Mouse (Mus musculus) MN1 (cell line): ENCODE measurements around the gene Gm17482.

Experiments used
- DNase-seq: peaks from one replicate; pipeline ENCODE4 v3.0.0-alpha.2; 2016; ENCODE audit warnings: low spot score

Gm17482 gene

GRCm38 (mm10) chr6:115245500-115246058 lies 18.4 kb downstream of the Gm17482 start:
- DNase-seq = no peak

- no peak for DNase-seq
These were observed 24.4 kb downstream of the Gm17482 start for GRCm38 (mm10) chr6:115251531-115251985.

GRCm38 (mm10) chr6:115252099-115252873 lies 25.1 kb downstream of the Gm17482 start, which contains the start of gene Timp4:
Timp4 (minus strand) TSS chr6:115252205.
- DNase-seq = no peak

GRCm38 (mm10) chr6:115255171-115255570 lies 28.0 kb downstream of the Gm17482 start:
- DNase-seq = no peak

- no peak for DNase-seq
These were observed 33.4 kb downstream of the Gm17482 start for GRCm38 (mm10) chr6:115260507-115260906.

GRCm38 (mm10) chr6:115266791-115267190 lies 39.6 kb downstream of the Gm17482 start:
- no peak for DNase-seq

- DNase-seq = peak; percentile 78
These were observed 40.8 kb downstream of the Gm17482 start for GRCm38 (mm10) chr6:115267916-115268315.

GRCm38 (mm10) chr6:115268551-115269385 lies 41.6 kb downstream of the Gm17482 start:
- no peak for DNase-seq

- DNase-seq = no peak
These were observed 42.4 kb downstream of the Gm17482 start for GRCm38 (mm10) chr6:115269561-115269960.

GRCm38 (mm10) chr6:115270085-115270484 lies 42.9 kb downstream of the Gm17482 start:
- DNase-seq = no peak

GRCm38 (mm10) chr6:115271326-115271725 lies 44.2 kb downstream of the Gm17482 start:
- no peak for DNase-seq

- peak; percentile 84 for DNase-seq
These were observed 44.7 kb downstream of the Gm17482 start for GRCm38 (mm10) chr6:115271866-115272271.

- DNase-seq = no peak
These were observed 46.2 kb downstream of the Gm17482 start for GRCm38 (mm10) chr6:115273346-115273745.

GRCm38 (mm10) chr6:115274705-115275104 lies 47.6 kb downstream of the Gm17482 start:
- DNase-seq = no peak

- DNase-seq = no peak
These were observed 48.1 kb downstream of the Gm17482 start for GRCm38 (mm10) chr6:115275116-115275815.

- DNase-seq = no peak
These were observed 50.9 kb downstream of the Gm17482 start for GRCm38 (mm10) chr6:115278086-115278485.

- DNase-seq = no peak
These were observed 52.5 kb downstream of the Gm17482 start for GRCm38 (mm10) chr6:115279639-115280038.

- DNase-seq = no peak
These were observed 57.0 kb downstream of the Gm17482 start for GRCm38 (mm10) chr6:115284153-115284552.

- DNase-seq = no peak
These were observed 59.3 kb downstream of the Gm17482 start for GRCm38 (mm10) chr6:115286441-115286840.

- no peak for DNase-seq
These were observed 61.1 kb downstream of the Gm17482 start for GRCm38 (mm10) chr6:115288223-115288622.

- DNase-seq = peak; percentile 59
These were observed 63.4 kb downstream of the Gm17482 start for GRCm38 (mm10) chr6:115290561-115290960.

- DNase-seq = no peak
These were observed 63.9 kb downstream of the Gm17482 start for GRCm38 (mm10) chr6:115291068-115291467.
